Mouse (Mus musculus) testis, adult 2 months (tissue): ENCODE results near the gene Nagk.

Experiments
- CTCF ChIP-seq: fragments of 200-500 bp; IDR thresholded peaks from 2 replicates; pipeline ENCODE4 v1.5.1; 2012; ENCODE audit warnings: low read depth, mild to moderate bottlenecking, inconsistent platforms, low read length, moderate library complexity; ENCODE audit not compliant: control insufficient read depth, insufficient read depth, insufficient replicate concordance
- POLR2A ChIP-seq: fragments of 200-500 bp; IDR thresholded peaks from 2 replicates; pipeline ENCODE4 v1.6.1; 2012; ENCODE audit warnings: low read depth, mild to moderate bottlenecking, inconsistent platforms, low read length, moderate library complexity; ENCODE audit not compliant: control insufficient read depth

GRCm38 (mm10) chr6:83779026-83779425, 15.8 kb upstream of the Nagk start:
- TF ChIP-seq CTCF (peak; percentile 59; the same call in 1 of the 2 replicates), POLR2A (no peak)
